Mouse (Mus musculus): ENCODE results near the gene Ank3.

The Ank3 gene

GRCm38 (mm10) chr10:70031942-70032341 lies 633.4 kb downstream of the Ank3 start:
- DNase-seq (ENCODE audit: low read depth in 2 of 2, low spot score in 2 of 2), result no peak

GRCm38 (mm10) chr10:70032982-70033381 lies 634.4 kb downstream of the Ank3 start:
- peak; percentile 8 to 35 for DNase-seq (ENCODE audit: low read depth in 2 of 2, low spot score in 2 of 2)

GRCm38 (mm10) chr10:70033856-70034255 lies 635.3 kb downstream of the Ank3 start:
- DNase-seq (ENCODE audit: low read depth in 2 of 2, low spot score in 2 of 2), result no peak

GRCm38 (mm10) chr10:70039871-70040291 lies 641.3 kb downstream of the Ank3 start:
- peak; percentile 26 to 34 for DNase-seq (ENCODE audit: low read depth in 2 of 2, low spot score in 2 of 2)

GRCm38 (mm10) chr10:70041562-70041961 lies 643.0 kb downstream of the Ank3 start:
- DNase-seq (ENCODE audit: low read depth in 2 of 2, low spot score in 2 of 2), result no peak

GRCm38 (mm10) chr10:70045722-70046121 lies 647.1 kb downstream of the Ank3 start:
- DNase-seq (ENCODE audit: low read depth in 2 of 2, low spot score in 2 of 2), result no peak

- DNase-seq (ENCODE audit: low read depth in 2 of 2, low spot score in 2 of 2), result no peak
Measured at GRCm38 (mm10) chr10:70049771-70050170, 651.2 kb downstream of the Ank3 start.

GRCm38 (mm10) chr10:70055291-70055690 lies 656.7 kb downstream of the Ank3 start:
- DNase-seq (ENCODE audit: low read depth in 2 of 2, low spot score in 2 of 2), result no peak

- no peak for DNase-seq (ENCODE audit: low read depth in 2 of 2, low spot score in 2 of 2)
Measured at GRCm38 (mm10) chr10:70057064-70057463, 658.5 kb downstream of the Ank3 start.

GRCm38 (mm10) chr10:70060021-70060688 lies 661.6 kb downstream of the Ank3 start:
- no peak for DNase-seq (ENCODE audit: low read depth in 2 of 2, low spot score in 2 of 2)

GRCm38 (mm10) chr10:70060689-70061081 lies 662.1 kb downstream of the Ank3 start:
- no peak for DNase-seq (ENCODE audit: low read depth in 2 of 2, low spot score in 2 of 2)

- no peak for DNase-seq (ENCODE audit: low read depth in 2 of 2, low spot score in 2 of 2)
Measured at GRCm38 (mm10) chr10:70063881-70064555, 665.4 kb downstream of the Ank3 start.

- no peak for DNase-seq (ENCODE audit: low read depth in 2 of 2, low spot score in 2 of 2)
Measured at GRCm38 (mm10) chr10:70065191-70065590, 666.6 kb downstream of the Ank3 start.

GRCm38 (mm10) chr10:70066497-70067168 lies 668.1 kb downstream of the Ank3 start:
- DNase-seq (ENCODE audit: low read depth in 2 of 2, low spot score in 2 of 2), result no peak

GRCm38 (mm10) chr10:70067169-70068115 lies 668.9 kb downstream of the Ank3 start:
- no peak for DNase-seq (ENCODE audit: low read depth in 2 of 2, low spot score in 2 of 2)

GRCm38 (mm10) chr10:70069321-70069720 lies 670.7 kb downstream of the Ank3 start:
- no peak for DNase-seq (ENCODE audit: low read depth in 2 of 2, low spot score in 2 of 2)

GRCm38 (mm10) chr10:70071334-70071733 lies 672.8 kb downstream of the Ank3 start:
- no peak for DNase-seq (ENCODE audit: low read depth in 2 of 2, low spot score in 2 of 2)

Measured in CD8-positive naive resting alpha-beta T cell, adult 2 months (primary cell).